Mouse (Mus musculus) Muller cell, postnatal 12 days (primary cell): ENCODE results near the gene Amotl1.
"Not testable (repeated sequence)": the region's sequence is repeated elsewhere in the genome, so short reads cannot be mapped to it uniquely, and the experiment has no call there.

Source experiments
- DNase-seq: peaks from one replicate; pipeline ENCODE4 v3.0.0-alpha.2; 2015; ENCODE audit errors: inconsistent ontology term

The Amotl1 gene

GRCm38 (mm10) chr9:14644956-14645355 lies at the start of gene Amotl1:
Gene Amotl1 (minus strand): TSS chr9:14645056.
- no peak for DNase-seq

- DNase-seq: no peak
These were observed 44.7 kb upstream of the Amotl1 start for GRCm38 (mm10) chr9:14689376-14690108.

GRCm38 (mm10) chr9:14684363-14684762 lies 39.5 kb upstream of the Amotl1 start:
- no peak for DNase-seq

DNA sequence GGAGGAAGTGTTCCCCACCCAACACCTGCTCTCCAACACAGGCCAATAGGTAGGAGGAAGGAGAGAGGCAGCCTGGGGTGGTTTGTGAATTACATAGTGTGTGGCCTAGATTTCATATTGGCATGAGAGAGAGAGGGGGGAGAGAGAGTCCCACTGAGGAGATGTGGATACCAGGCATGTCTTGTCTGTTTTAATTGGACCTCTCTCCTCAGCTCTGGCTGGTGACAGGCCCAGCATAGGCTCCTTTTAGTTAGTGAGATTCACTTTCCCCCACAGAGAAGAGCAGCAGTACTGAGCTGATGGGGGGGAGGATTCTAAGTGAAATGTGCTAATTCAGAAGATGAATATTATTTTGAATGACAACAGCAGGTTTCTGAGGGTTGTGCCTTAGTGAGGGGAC lies 37.9 kb upstream of the Amotl1 start:
- no peak for DNase-seq

- DNase-seq: no peak
These were observed 35.7 kb upstream of the Amotl1 start for GRCm38 (mm10) chr9:14680584-14680983.

- peak; percentile 61 for DNase-seq
These were observed 31.1 kb upstream of the Amotl1 start for GRCm38 (mm10) chr9:14675707-14676691.

- no peak for DNase-seq
These were observed 29.6 kb upstream of the Amotl1 start for GRCm38 (mm10) chr9:14674506-14674905.

GRCm38 (mm10) chr9:14673109-14673508 lies 28.3 kb upstream of the Amotl1 start:
- no peak for DNase-seq

DNA sequence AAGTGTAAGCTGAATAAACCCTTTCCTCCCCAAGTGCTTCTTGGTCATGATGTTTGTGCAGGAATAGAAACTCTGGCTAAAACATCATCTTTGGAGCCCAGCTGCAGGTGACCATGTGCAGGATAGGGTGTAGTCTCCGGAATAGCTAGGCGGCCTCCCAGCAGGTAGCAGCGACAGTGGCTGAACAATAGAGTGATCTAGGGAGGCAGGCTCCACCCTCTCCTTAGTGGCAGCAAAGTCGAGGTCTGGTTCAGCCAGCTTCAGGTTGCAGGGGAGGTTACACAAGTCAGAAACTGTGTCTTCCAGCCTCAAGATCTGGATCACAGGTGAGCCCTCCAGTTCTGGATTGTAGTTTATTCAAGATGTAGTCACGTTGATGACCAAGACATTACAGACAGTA lies 27.1 kb upstream of the Amotl1 start:
- not testable (repeated sequence) for DNase-seq

DNA sequence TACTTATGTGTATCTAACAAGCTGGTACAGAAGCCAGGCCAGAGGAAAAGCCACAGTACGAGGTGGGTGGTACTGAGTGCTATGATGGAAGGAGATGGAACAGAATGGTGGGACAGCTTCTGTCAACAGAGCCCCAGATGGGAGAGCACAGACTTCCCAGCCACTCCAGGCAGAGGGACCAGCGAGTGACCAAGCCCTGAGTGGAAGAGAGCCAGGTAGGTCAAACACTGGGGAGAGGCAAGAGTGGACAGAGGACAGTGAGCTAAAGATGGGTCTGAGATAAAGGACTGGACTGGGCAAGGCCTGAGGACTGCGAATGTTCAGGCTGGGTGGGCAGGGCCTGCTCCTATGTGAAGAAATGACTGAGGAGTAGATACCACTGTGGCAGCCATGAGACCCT lies 23.5 kb upstream of the Amotl1 start:
- no peak for DNase-seq

DNA sequence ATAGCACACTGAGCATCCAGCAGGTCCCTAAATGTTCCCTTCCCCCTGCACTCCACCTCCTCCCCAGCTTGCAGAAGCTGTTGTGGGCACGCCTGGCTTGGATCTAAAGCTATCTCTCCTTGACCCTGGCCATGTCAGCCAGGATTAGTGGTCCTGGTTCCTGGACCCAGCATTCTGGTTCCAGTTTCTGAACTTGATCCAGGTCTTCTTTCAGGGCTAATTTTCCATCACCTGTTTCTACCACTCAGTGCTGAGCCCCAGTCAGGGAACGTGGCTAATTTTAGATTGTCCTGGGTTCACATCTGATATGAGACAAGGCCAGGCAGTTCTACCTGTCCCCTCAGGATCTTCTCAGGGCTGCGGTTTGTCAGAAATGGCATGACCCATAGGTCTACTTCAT lies 21.2 kb upstream of the Amotl1 start:
- no peak for DNase-seq

GRCm38 (mm10) chr9:14663591-14663990 lies 18.7 kb upstream of the Amotl1 start:
- DNase-seq: peak; percentile 52

DNA sequence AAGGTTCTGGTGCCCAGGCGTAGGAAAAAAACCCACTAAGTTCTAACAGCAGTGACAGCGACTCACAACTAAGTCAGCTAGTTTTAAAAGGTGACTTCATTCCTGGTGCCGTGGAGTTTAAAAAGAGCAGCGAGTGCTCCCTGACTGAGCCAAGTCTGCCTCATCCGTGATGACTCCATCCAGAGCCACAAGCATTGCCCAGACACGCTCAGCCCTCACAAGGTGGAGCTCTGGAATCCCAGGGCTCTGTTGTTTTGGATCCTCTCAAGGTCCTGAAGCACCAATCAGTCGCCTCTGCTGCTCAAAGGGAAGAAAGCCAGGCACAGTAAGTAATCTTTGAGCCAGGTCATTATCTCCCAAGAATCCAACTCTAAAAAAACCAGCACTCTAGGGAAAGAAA lies 18.0 kb upstream of the Amotl1 start:
- DNase-seq: peak; percentile 17

DNA sequence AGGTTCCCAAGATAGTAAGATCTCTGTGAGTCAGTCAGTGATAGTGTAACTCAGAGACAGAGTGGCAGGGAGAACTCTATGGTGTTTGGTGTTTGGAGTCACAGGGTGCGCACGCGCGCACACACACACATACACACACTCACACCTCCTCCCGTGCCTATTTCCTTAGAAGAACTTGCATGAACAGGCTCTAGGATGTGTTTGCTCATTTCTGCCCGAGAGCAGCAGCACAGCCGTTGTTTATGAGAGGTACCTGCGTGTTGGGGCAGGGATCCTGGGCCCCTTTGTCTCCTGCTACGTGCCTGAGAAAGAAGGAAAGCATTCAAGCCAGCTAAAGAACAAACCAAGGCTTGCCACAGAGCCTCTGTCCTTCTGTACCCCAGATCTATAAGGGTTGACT lies 17.3 kb upstream of the Amotl1 start:
- no peak for DNase-seq

GRCm38 (mm10) chr9:14657926-14658325 lies 13.1 kb upstream of the Amotl1 start:
- no peak for DNase-seq

GRCm38 (mm10) chr9:14654010-14654409 lies 9.2 kb upstream of the Amotl1 start:
- no peak for DNase-seq

DNA sequence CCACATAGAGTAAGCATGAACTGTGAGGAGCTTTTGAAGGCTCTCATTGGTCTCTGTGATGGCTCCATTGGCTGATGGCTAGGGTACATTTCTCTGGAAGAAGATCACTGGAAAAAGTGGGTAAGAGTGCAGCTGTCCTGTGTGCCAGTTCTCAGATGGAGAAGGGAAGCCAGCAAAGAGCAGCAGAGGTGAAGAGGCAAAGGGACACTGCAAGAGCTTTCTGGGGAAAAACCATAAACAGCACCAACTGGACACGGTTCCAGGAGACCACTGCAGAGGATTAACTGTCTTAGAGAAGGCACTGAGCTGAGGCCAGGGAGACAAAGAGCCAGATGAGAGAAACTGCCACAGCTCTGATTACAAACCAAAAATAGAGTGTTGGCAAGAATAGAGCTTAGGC lies 7.9 kb upstream of the Amotl1 start:
- DNase-seq: no peak

- DNase-seq: no peak
These were observed 3.0 kb upstream of the Amotl1 start for GRCm38 (mm10) chr9:14647849-14648248.

DNA sequence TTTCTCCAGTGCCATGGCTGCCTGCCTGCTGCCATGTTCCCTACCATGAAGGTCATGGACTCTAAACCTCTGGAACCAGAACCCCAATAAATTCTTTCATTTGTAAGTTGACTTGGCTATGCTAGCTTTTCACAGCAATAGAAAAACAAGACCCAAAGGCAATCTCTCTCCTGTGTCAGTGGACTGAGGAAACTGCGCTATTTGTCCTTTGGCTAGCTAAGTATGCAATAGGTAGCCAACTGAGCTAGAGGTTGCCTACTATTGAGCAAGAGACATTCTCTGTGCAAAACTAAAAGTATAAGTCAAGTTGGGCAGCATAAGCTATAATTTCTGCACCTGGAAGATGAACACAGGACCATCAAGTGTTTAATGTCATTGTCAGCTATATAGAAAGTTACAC lies 1.8 kb upstream of the Amotl1 start:
- DNase-seq: no peak

DNA sequence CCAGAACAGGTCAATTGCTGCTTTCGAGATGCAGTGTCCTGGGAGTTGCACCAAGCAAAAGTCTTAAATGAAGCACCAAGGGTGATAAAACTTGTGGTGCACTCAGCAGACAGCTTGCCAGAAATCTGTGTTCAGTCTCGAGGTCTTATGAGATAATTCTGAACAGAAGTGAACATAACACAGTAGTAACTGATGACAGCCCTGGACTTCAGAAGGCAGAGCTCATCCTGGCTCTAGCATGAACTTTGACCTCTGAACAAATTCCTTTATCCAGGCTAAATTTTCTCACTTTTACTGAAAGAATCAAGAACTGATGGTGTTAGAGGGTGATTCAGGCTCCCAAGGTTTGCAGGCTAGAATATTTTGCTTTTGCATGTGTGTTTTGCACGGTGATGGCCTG lies 1.2 kb upstream of the Amotl1 start:
- DNase-seq: no peak

DNA sequence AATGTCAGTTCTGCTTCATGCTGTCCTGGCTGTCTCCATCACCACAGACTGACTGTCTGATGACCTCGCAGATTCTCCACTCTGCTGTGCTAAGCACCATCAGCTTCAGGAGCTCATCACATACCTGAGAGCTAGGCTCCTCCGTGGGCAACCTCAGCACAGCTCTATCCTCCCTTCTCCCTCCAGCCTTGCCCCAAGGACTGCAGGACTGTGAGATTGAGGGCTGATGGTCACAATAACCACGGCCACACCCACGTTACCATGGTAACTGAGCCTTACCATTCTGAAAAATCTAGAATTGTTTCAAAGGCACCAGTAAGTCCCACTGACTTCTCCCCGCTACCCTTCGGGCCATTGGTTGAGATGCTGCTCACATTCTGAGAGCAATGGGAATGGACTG lies 1.5 kb downstream of the Amotl1 start:
- no peak for DNase-seq

DNA sequence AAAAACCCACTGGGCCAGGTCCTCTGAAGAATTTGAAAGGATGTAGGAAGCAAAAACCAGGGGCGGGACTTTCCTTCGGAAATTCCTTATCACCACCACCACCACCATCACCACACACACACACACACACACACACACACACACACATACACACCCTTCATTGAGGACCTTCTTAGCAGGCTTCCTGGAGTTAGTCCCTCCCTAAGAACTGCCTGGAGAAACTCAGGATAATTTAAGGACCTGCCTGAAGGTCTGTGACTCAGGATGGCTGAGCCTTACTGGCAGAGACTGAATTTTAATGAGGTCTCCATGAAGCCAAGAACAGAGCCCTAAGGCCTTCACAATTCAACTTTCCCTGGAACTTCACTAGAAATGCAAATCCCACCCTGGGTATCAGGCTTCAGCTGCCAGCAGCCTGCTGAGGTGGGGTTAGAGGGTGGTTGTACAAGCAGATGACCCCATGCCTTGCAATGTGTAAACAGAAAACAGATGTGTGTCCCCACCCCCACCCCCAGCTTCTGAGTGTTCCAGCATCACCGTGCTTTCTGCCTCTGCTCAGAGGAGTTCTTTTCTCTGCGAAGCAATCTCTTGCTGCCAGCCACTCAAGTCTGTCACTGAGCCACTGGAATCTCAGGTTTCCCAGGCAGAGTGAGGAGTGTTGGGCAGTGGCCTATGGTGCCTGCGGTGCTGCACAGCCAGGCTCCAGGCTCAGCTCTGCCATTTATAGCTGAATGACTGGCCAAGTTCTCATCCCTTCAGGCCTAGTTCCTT lies 2.4 kb downstream of the Amotl1 start:
- DNase-seq: peak; percentile 53
